Mouse (Mus musculus) lung, adult 18-20 months (tissue): Measurements from ENCODE around the gene Zscan4b.
"Not testable (repeated sequence)": the region's sequence is repeated elsewhere in the genome, so short reads cannot be mapped to it uniquely, and the experiment has no call there.

Experiments used
- DNase-seq, 2 experiments: peaks; one replicate each; pipeline ENCODE4 v3.0.0; 2022; ENCODE audit warnings: mixed read lengths in 2 of 2

The Zscan4b gene

DNA sequence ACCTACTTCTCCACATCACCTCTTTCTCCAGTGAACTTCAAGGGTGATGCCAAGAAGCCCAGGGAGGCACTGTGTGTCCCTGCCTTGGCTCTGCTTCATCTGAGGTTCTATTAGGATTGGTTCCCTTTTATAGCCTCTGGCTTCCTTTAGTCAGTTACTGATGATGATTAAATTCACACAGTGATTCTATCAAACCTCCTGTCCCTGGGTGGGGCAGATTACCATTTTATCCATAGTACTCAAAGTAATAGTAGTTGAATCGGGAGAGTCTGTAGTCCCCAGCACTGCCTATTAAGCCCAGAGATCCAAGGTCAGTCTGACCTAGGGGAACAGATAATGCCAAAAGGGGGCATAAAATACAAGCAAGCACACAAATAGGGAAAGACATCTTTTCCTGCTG is at the start of gene Zscan4b:
Gene Zscan4b, minus strand, starts transcription at position 101 of the 400 bp plus-strand sequence.
- DNase-seq, result not testable (repeated sequence)
